Mouse (Mus musculus): ENCODE measurements around the gene Gpr18.

Gene Gpr18

DNA sequence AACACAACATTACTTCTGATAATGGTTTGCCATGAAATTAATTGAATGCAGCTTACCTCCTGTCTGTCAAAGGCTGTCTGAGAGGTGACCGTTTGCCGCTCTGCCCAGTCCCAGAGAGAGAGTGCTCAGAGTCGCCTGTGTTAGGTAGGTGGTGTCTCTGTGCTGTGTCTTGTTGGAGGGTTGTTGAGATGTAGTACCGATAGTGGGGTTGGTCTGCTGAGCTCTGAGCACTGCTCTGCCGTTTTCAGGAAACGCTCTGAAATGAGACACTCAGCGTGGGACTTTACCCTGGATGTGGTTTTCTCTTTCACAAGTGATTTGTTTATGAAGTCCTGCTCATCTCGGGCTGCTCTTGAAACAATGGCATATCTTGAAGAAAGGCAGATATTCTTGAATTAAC lies at the start of gene Gpr18:
Gene Gpr18 (minus strand): TSS at position 161 of the 400 bp plus-strand sequence.
- no peak for DNase-seq (ENCODE audit: low spot score in 2 of 2)

DNA sequence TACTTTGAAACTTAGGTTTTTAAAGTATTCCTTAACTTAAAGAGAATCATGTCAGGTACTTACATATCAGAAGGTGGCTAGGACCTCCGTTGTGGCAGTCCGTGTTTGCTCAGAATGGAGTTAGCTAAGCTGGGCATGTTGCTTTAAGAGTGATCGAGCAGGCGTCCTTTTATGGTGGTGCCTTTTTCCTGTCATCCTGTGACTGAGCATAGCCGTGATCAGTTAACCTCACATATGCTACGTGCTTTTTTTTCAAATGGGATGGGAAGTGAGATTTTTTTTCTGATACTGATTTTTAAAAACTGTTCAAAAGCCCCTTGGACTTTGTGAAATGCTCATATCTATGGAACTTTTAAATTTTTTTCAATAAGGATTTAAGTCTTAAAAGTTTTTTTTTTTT lies 49.4 kb upstream of the Gpr18 start, which contains the start of gene Gpr183:
Gene Gpr183 (minus strand): TSS at position 206 of the 400 bp plus-strand sequence.
- no peak for DNase-seq (ENCODE audit: low spot score in 2 of 2)

DNA sequence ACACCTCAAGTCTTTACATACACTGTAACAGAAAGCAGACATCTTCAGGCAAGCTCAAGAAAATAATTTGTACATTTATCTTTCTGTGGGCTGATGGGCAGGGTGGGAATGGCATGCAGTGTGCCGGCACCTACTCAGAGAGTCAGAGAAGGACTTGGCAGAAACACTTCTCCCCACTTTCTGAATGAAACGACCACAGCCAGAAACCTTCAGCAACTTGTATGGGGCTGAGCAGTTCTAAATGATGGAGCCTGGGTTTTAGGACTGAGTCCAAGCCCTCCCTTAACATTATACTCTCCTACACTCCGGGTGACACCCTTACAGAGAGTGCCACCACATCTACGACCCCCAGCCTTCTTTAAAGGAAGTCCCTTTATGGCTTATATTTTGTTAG lies 48.4 kb upstream of the Gpr18 start:
- no peak for DNase-seq (ENCODE audit: low spot score in 2 of 2)

DNA sequence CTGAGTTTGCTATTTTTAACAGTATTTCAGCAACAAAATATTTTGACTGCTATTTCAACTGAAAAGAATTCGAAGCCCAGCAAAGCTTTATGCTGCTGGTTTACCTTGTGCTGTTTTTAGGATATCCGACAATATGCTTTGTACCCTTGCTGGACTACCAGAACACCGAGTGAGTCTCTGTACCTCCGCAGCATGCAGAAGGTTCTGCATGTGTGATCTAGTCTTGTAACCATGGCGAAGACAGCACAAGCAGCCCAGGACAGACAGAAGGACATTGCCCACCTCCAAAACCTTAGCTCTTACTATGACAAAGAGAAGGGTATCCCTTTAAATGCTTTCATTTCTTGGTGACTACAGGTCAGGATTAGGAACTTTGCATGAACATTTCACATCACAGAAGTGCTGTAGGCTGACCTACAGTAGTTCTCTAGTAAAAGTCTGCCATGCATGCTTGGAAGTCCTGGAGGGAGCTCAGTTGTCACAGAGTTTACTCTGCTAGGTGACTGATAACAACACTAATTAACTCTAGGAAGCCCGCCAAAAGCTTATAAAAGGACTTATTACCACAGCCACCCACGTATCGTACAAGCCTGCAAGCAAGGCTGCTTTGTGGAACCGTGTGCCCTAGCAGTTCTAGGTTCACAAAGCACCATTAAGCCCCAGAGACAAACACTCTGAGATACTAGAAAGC lies 47.8 kb upstream of the Gpr18 start:
- no peak for DNase-seq (ENCODE audit: low spot score in 2 of 2)

DNA sequence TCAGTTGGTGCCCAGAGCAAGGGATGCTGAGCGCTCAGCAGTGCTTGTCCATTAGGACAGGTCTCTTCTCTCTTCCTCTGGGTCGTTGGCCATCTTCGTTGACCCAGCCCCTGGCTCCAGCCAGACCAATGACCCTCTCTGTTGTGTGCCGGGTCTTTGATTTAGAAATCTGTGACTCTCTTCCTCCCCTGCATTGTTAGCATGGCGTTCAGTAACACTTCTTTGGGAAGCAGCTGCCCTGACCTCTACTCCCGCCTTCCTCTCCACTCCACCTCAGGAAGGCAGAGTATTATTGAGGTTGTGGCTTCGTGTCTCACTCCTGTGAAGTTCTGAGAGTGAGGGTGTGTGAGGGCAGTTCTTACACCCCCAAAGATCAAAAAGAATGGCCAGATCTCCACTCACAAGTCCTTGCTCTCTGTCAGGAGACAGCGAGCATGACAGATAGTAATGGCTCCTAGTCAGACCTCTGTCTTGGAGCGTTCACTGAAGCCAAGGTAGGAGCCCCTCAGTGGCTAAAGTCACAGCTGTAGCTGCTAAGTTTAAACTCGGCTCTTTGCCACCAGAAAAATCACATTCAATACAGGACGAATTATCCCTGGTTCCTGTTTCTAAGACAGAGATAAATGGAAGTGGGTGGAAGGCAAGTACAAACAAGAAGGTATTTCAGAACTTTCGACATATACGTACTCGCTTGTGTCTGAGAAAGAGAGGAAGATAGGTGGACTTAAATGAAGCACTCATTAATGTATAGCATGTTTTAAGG lies 46.7 kb upstream of the Gpr18 start:
- DNase-seq (ENCODE audit: low spot score in 2 of 2) = no peak

DNA sequence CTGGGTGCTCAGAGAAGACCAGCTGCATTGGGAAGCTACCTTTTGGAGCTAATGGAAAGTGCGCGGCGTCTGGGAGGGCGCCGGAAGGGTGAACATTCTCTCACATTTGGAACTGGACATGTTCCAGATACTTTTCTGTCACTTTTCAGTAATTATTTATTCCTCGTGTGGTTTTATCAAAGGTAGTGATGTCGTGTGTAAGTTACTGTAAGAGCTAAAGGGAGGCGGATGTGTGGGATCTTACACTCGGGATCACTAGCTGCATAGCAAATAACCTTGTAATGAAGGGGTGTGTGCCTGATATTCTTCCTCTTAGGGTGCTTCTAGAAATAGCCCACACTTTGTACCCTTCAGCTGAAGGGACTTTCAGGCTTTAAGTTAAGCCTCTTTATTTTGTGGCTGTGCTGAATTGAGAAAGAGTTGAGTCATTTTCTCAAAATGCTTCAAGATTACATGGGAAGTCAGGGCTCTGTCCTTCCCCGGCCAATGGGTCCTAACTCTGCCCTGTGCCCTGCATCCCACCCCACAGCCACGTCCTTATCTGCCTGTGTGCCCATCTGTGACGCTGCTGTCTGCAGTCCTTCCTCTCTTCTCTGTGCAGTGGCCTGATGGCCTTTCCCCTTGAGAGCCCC lies 46.0 kb upstream of the Gpr18 start:
- no peak for DNase-seq (ENCODE audit: low spot score in 2 of 2)

DNA sequence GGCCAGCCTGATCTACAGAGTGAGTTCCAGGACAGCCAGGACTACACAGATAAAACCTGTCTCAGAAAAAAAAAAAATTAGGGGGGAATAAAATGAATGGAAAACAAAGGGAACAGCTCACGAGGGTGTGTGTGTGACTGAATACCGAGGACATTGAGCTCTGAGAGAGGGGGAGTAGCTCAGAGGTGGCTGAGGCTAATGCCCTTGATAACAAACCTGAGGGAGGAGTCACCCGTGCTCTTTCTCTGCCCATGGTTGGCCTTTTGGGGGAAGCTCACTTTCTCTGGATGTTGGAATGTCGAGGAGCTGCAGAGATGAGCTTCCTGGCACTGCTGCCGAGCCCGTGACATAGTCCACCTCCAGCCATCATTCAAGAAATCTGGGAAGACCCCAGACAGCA lies 45.4 kb upstream of the Gpr18 start:
- no peak for DNase-seq (ENCODE audit: low spot score in 2 of 2)

DNA sequence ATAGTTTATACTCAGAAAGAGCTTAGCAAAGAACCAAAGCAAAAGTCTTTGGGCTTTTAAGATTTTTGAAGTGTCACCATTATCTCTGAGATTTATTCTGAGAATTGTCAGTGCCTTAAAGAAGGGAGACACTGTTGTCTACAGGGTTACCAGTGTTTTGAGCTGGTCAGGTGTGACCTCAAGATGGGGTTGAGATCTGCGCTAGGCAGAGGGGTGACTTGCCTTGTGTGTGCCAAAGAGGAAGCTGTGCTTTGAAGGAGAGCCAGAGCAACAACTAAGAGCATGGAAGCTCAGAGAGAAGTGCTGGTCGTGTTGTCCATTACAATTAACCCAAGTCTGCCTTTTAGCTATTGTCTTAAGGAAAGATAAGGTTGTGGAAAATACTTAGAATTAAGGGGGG lies 45.0 kb upstream of the Gpr18 start:
- DNase-seq (ENCODE audit: low spot score in 2 of 2) = no peak

DNA sequence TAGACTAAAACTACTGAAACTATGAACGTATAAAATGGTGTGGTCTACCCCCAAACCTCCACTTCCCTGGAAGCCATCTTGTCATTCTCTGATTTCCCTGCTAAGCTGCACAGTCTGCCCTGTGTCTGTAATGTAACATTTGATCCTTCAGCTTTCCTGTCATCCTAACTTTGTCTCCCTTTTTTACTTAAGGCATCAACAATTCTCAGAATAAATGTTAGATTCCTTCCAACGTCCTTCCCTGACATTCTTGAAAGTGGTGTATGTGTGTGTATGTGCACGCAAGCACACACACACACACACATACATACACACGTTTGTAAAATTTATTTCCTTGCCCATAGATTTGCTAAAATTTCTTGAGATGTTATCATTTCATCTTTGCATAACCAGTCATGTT lies 44.5 kb upstream of the Gpr18 start:
- DNase-seq (ENCODE audit: low spot score in 2 of 2) = no peak

DNA sequence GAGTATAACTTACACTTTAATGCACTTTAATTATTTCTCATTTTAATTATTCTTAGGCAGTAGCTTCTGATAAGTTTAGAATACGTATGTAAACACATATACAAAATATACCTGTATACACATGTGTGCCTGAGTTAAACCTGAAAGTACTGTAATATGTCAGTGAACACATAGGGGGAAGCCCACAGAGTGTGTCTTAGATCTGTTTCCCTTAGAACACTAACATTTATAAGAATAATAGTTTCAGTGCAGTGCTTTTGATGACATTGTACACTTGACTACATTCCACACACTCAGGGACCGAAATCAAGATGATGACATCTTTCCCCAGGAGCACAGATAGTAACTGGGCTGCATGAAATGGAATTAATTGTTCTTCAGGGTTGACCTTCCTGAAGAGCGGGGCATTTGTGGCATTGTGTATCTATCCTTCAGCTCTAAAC lies 44.0 kb upstream of the Gpr18 start:
- no peak for DNase-seq (ENCODE audit: low spot score in 2 of 2)

DNA sequence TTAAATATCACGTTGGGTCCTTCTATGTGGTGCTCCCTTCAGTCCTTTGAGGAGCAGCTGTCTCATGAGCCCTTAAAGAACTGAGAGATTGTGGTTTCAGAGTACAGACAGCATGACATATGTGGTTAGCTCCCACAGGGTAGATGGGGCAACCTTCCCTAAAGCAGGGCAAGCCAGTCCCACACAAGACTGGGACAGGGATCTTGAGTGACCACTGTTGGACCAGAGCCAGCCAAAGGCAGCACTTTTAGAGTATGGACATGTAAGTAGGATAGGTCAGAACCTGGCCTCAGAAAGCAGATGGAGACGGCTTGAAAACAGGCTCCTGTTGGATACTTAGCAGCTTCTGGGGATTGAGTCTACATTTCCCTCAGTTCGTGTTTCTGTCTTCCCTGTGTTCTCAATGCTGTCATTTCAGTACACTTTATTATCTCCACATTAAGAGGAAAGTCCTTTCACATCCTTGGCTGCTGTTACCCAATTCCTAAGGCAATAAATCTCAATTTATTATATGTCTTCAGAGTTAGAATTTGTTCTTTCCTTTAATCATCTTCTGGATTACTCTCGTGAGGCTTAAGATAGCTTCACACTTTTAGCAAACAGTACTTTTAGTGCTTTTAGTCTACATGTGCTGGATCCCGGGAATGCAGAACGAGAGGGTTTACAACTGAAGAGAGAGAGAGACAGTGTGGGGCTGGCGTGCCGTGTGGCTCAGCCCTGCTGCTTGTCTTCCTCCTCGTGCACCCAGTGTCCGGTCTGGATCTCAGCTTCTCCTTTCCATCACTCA lies 43.4 kb upstream of the Gpr18 start:
- no peak for DNase-seq (ENCODE audit: low spot score in 2 of 2)

DNA sequence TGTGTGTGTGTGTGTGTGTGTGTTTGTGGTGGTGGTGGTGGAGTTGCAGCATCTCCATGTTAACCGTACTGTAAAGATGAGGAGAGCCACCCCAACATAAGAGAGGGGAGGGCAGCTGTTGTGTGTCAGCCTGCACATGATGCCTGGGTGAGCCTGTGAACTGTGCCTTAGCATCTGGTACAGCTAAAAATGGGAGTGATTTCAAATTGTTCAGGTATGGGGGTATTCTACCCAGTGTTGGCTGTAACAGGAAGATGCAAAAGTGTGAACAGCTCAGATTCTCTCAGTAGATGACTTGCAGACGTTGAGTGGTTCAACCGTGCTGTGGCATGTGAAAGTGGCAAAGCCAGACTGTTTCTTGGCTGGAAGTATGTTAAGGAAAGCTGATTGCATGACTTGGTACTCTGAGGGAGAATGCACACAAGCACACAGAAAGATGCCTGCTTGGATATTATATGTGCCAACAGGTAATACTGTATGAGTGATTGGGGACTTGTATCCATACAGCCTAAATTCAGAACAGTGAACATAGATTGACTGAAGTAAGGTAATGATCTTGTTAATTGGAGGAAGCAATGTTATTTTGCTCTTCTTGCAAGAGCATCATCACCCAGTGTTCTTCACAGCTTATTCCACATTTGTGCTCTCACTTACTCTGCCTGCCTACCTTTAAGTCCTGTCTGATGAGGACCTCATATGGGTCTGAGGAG lies 42.6 kb upstream of the Gpr18 start:
- no peak for DNase-seq (ENCODE audit: low spot score in 2 of 2)

DNA sequence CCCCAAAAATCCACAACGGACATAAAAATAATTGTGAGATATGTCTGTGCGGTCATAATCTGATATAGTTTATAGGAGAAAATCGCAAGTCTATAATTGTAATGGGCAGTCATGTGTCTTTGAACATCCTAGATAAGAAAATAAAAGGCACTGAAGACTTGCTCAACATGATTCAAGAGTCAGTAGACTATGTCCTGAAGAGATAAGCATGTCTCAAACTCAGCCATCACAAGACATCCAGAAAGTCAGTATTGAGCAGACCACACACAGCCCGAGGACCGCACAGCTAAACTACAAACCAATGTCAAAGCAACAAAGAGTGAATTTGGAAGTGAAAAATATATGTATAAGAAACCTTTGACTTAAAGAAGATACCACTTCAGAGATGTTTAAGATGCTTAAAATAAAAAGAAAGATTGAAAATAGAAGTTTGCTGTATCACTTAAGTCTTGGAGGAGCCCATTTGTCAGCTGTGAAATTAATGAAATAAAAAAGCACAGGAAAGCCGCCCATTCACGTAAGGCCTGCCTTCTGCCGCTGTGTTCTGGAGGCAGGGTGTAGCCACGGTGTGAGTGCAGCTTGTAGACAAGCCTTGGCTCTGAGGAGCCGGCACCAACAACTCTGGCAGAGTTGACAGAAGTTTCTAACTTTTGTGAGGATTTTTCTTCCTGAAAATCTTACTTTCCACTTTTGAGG lies 41.7 kb upstream of the Gpr18 start:
- no peak for DNase-seq (ENCODE audit: low spot score in 2 of 2)

DNA sequence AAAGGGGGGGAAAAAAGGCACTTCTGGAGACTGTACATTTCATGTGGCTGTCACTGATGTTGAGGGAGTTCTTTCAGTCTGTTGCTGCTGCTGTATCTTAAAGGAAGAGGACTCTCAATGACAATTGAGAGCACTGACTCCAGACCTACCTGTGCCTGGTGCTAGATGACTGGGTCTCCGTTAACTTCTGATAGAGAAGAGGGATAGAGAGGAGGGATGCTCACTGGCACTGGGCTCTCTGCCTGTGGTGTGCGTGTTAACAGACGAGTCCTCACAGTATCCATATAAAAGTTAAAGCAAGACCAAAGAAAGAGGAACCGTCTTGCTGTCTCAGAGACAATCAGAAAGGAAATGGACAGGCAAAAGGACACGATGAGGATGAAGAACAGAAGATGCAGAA lies 40.7 kb upstream of the Gpr18 start:
- no peak for DNase-seq (ENCODE audit: low spot score in 2 of 2)

DNA sequence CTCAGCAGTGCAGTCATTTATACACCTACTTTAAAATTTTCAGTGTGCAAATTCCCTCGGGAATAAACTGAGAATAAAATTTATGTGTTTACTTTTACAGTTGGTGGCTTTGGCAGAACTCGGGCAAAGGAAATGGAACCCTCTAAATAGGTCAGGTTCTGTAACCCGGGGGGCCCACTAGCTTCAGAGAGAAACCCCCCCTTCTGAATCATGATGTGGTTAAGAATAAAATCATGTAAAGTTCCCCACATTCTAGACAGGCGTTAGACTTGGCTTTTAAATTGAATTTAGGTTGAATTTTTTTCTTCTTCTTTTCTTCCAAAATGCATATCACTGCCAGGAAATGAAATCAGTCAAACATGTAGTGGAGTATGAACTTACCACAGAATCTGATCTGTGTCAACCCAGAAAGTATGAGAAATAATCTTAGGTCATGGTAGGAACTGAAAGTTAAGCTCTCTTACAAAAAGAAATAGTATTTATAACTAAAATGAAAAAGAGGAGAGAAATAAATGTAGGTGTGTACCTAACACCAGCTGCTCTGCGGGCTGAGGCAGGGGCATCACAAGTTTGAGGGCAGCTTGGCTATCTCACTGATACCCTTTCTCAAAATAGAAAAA lies 39.7 kb upstream of the Gpr18 start:
- DNase-seq (ENCODE audit: low spot score in 2 of 2) = no peak

DNA sequence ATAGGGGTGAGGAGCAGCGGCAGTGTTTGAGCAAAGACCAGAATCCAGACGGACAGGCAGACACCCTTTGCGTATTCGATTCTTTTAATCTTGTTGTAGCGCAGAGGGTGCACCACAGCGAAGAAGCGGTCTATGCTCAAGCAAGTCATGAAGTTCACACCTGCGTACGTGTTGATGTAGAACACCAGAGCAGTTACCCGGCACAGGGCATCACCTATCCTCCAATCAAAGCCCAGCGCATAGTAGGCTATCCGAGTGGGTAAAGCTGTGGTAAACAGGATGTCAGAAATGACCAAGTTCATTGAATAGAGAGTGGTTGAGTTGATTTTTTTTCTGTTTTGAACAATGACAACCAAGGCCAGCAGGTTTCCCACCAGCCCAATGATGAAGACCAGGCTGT lies 39.0 kb upstream of the Gpr18 start:
- DNase-seq (ENCODE audit: low spot score in 2 of 2) = no peak

DNA sequence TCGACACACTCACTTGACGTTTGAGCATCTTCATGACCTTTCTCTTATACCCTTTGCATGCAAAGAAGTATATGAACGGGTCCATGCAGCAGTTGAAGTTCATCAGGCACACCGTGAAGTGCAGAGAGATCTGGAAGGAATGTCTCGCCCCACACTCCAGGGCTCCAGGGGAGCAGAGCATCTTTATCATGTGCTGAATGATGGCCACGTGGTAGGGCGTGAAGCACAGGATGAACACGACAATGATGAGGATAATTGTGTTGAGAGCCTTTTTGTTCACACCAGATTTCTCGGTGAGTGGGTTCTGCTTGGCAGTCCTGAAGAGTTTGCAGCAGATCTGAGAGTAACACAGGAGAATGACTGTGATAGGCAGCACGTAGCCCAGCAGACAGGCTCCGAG lies 38.5 kb upstream of the Gpr18 start:
- DNase-seq (ENCODE audit: low spot score in 2 of 2) = no peak

DNA sequence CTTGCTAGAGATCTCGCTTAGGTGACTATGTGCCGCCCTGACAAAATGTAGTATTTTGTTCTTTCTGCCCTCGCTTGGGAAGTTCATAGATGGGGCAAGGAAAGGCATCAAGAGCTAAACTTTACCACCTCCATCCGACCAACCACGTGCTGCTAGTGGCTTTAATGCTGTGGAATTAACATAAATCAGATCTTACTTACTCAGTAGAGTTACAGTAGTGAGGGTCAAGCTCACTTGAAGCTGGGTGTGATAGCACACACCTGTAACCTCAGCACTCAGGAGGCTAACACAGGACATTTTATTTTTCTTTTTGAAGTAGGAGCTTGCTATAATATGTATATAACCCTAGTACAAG lies 36.4 kb upstream of the Gpr18 start:
- DNase-seq (ENCODE audit: low spot score in 2 of 2) = no peak

DNA sequence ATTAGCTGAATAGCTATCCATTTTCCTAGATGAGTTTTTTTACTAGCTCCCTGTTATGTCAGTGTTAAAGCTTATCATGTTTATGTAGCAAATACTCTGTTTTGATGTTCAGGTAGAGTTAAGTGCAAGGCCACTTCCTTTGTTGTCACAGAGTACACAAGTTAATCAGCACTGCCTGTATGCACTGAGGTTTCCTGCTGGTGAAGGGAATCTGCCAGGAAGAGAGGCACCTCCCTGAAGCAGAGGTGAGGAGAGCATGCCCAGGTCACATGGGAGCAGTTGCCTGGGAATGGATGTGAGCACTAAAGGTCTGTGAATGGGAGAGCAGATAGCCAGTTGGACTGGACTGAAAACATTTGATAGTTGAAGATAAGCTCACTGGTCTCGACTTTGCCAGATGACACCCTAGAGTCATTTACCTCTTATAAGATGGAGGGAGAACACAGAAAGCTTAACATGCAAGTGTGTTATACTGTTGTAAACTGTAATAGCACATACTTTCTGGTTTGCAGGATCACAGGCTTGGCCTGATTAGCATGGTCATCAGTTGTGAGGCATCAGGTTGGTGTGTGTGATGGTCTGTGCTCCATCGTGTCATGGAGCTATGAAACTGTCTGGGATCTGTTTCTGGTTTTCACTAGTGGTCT lies 35.9 kb upstream of the Gpr18 start:
- no peak for DNase-seq (ENCODE audit: low spot score in 2 of 2)

DNA sequence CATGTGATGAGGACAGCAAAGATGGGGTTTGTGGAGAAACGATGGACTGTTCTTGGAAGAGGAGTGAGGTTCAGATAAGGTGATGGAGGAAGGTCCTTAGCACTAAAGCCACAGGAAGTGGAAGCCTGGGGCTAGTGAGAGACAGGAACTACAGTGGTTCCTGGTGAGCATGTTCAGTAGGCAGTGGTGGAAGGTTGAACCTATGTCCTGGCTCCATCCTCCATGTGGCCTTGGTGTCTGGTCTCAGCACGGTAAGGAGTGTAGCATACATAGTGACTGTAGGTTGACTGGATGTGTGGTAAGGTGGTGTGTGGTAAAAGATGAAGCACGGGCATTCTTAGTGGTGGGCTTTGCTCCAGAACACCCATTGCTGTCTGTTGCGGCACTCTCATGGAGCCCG lies 34.3 kb upstream of the Gpr18 start:
- DNase-seq (ENCODE audit: low spot score in 2 of 2) = no peak

Data from frontal cortex, postnatal 25 days (tissue).